Mouse (Mus musculus) spleen, adult 2 months (tissue): ENCODE results near the gene Tmem53.

Experiments
- CTCF ChIP-seq: fragments of 200-500 bp; IDR thresholded peaks from 2 replicates; pipeline ENCODE4 v1.5.1; 2011; ENCODE audit warnings: mild to moderate bottlenecking, inconsistent platforms; ENCODE audit not compliant: insufficient read depth, insufficient read length, insufficient replicate concordance; ENCODE audit errors: extremely low read depth
- POLR2A ChIP-seq: fragments of 200-500 bp; IDR thresholded peaks from 2 replicates; pipeline ENCODE4 v1.6.1; 2011; ENCODE audit warnings: low read depth, low read length, inconsistent platforms

GRCm38 (mm10) chr4:117234166-117234741 lies 17.5 kb upstream of the Tmem53 start:
- no peak for TF ChIP-seq CTCF
- TF ChIP-seq POLR2A: no peak
